Mouse (Mus musculus): ENCODE data around the gene Fam187b. TPM values are rescaled to one million over a fixed set of nuclear protein-coding genes. Genes with fewer than 3 reads are reported as not detected.

Gene Fam187b
- polyA plus RNA-seq, 1 experiment: 525 TPM

GRCm38 (mm10) chr7:31028609-31029008 lies 55.0 kb downstream of the Fam187b start:
- H3K27ac ChIP-seq (ENCODE audit: control insufficient read depth, insufficient read depth, low read depth, low read length): no peak overlapping the region
- TF ChIP-seq CTCF (IDR thresholded peaks at IDR 0.05; ENCODE audit: control insufficient read depth, insufficient read depth, insufficient replicate concordance, low read depth, low read length) (no peak), POLR2A (IDR thresholded peaks at IDR 0.05; ENCODE audit: control insufficient read depth, low read depth, low read length) (no peak)
- H3K36me3 ChIP-seq (ENCODE audit: control insufficient read depth, insufficient read depth, low read length): no peaks in the 10 kb centered on the region
- peaks cover 3% of the 10 kb centered on the region for H3K4me1 ChIP-seq (ENCODE audit: control insufficient read depth, insufficient read depth, low read length)
- no peaks in the 10 kb centered on the region for H3K27me3 ChIP-seq (ENCODE audit: control insufficient read depth, insufficient read depth, low read length)
- no peak overlapping the region for H3K4me3 ChIP-seq (ENCODE audit: control insufficient read depth, low read depth, low read length)

GRCm38 (mm10) chr7:31030717-31031116 lies 57.1 kb downstream of the Fam187b start:
- Histone ChIP-seq H3K36me3 (ENCODE audit: control insufficient read depth, insufficient read depth, low read length) (no peaks in the 10 kb centered on the region), H3K4me1 (ENCODE audit: control insufficient read depth, insufficient read depth, low read length) (peaks cover 3% of the 10 kb centered on the region), H3K27me3 (ENCODE audit: control insufficient read depth, insufficient read depth, low read length) (no peaks in the 10 kb centered on the region), H3K4me3 (ENCODE audit: control insufficient read depth, low read depth, low read length) (no peak overlapping the region), H3K27ac (ENCODE audit: control insufficient read depth, insufficient read depth, low read depth, low read length) (no peak overlapping the region)
- TF ChIP-seq CTCF (IDR thresholded peaks at IDR 0.05; ENCODE audit: control insufficient read depth, insufficient read depth, insufficient replicate concordance, low read depth, low read length) (no peak), POLR2A (IDR thresholded peaks at IDR 0.05; ENCODE audit: control insufficient read depth, low read depth, low read length) (no peak)

- Histone ChIP-seq H3K36me3 (ENCODE audit: control insufficient read depth, insufficient read depth, low read length) (no peaks in the 10 kb centered on the region), H3K4me3 (ENCODE audit: control insufficient read depth, low read depth, low read length) (no peak overlapping the region)
Observed at GRCm38 (mm10) chr7:31031731-31032130, 58.1 kb downstream of the Fam187b start.

GRCm38 (mm10) chr7:31033409-31034165 lies 60.0 kb downstream of the Fam187b start:
- Histone ChIP-seq H3K4me1 (ENCODE audit: control insufficient read depth, insufficient read depth, low read length) (peaks cover 12% of the 10 kb centered on the region), H3K27ac (ENCODE audit: control insufficient read depth, insufficient read depth, low read depth, low read length) (no peak overlapping the region), H3K27me3 (ENCODE audit: control insufficient read depth, insufficient read depth, low read length) (no peaks in the 10 kb centered on the region), H3K4me3 (ENCODE audit: control insufficient read depth, low read depth, low read length) (no peak overlapping the region), H3K36me3 (ENCODE audit: control insufficient read depth, insufficient read depth, low read length) (no peaks in the 10 kb centered on the region)
- TF ChIP-seq CTCF (IDR thresholded peaks at IDR 0.05; ENCODE audit: control insufficient read depth, insufficient read depth, insufficient replicate concordance, low read depth, low read length): no peak
- TF ChIP-seq POLR2A (IDR thresholded peaks at IDR 0.05; ENCODE audit: control insufficient read depth, low read depth, low read length): no peak

More at GRCm38 (mm10) chr7:31031731-31032130, 58.1 kb downstream of the Fam187b start:
- Histone ChIP-seq H3K27ac (ENCODE audit: control insufficient read depth, insufficient read depth, low read depth, low read length) (no peak overlapping the region), H3K4me1 (ENCODE audit: control insufficient read depth, insufficient read depth, low read length) (peaks cover 6% of the 10 kb centered on the region), H3K27me3 (ENCODE audit: control insufficient read depth, insufficient read depth, low read length) (no peaks in the 10 kb centered on the region)
- TF ChIP-seq POLR2A (IDR thresholded peaks at IDR 0.05; ENCODE audit: control insufficient read depth, low read depth, low read length) (no peak), CTCF (IDR thresholded peaks at IDR 0.05; ENCODE audit: control insufficient read depth, insufficient read depth, insufficient replicate concordance, low read depth, low read length) (no peak)

- H3K4me3 ChIP-seq (ENCODE audit: control insufficient read depth, low read depth, low read length): peak overlapping the region; percentile 44
- H3K36me3 ChIP-seq (ENCODE audit: control insufficient read depth, insufficient read depth, low read length): no peaks in the 10 kb centered on the region
- peaks cover 11% of the 10 kb centered on the region for H3K4me1 ChIP-seq (ENCODE audit: control insufficient read depth, insufficient read depth, low read length)
- no peak overlapping the region for H3K27ac ChIP-seq (ENCODE audit: control insufficient read depth, insufficient read depth, low read depth, low read length)
- no peak for TF ChIP-seq POLR2A (IDR thresholded peaks at IDR 0.05; ENCODE audit: control insufficient read depth, low read depth, low read length)
- TF ChIP-seq CTCF (IDR thresholded peaks at IDR 0.05; ENCODE audit: control insufficient read depth, insufficient read depth, insufficient replicate concordance, low read depth, low read length): peak; percentile 69; the same call in 1 of the 2 replicates
- no peaks in the 10 kb centered on the region for H3K27me3 ChIP-seq (ENCODE audit: control insufficient read depth, insufficient read depth, low read length)
Observed at GRCm38 (mm10) chr7:31034789-31035188, 61.2 kb downstream of the Fam187b start.

- TF ChIP-seq POLR2A (IDR thresholded peaks at IDR 0.05; ENCODE audit: control insufficient read depth, low read depth, low read length) (no peak), CTCF (IDR thresholded peaks at IDR 0.05; ENCODE audit: control insufficient read depth, insufficient read depth, insufficient replicate concordance, low read depth, low read length) (no peak)
- H3K4me1 ChIP-seq (ENCODE audit: control insufficient read depth, insufficient read depth, low read length): peaks cover 11% of the 10 kb centered on the region
- H3K27ac ChIP-seq (ENCODE audit: control insufficient read depth, insufficient read depth, low read depth, low read length): no peak overlapping the region
- H3K36me3 ChIP-seq (ENCODE audit: control insufficient read depth, insufficient read depth, low read length): no peaks in the 10 kb centered on the region
- no peaks in the 10 kb centered on the region for H3K27me3 ChIP-seq (ENCODE audit: control insufficient read depth, insufficient read depth, low read length)
- H3K4me3 ChIP-seq (ENCODE audit: control insufficient read depth, low read depth, low read length): peak overlapping the region; percentile 44
Observed at GRCm38 (mm10) chr7:31035291-31035690, 61.7 kb downstream of the Fam187b start.

GRCm38 (mm10) chr7:31036917-31037316 lies 63.3 kb downstream of the Fam187b start:
- peak overlapping the region; percentile 58 for H3K4me3 ChIP-seq (ENCODE audit: control insufficient read depth, low read depth, low read length)
- H3K27ac ChIP-seq (ENCODE audit: control insufficient read depth, insufficient read depth, low read depth, low read length): no peak overlapping the region
- H3K27me3 ChIP-seq (ENCODE audit: control insufficient read depth, insufficient read depth, low read length): no peaks in the 10 kb centered on the region
- peaks cover 14% of the 10 kb centered on the region for H3K4me1 ChIP-seq (ENCODE audit: control insufficient read depth, insufficient read depth, low read length)
- H3K36me3 ChIP-seq (ENCODE audit: control insufficient read depth, insufficient read depth, low read length): no peaks in the 10 kb centered on the region
- TF ChIP-seq POLR2A (IDR thresholded peaks at IDR 0.05; ENCODE audit: control insufficient read depth, low read depth, low read length) (no peak), CTCF (IDR thresholded peaks at IDR 0.05; ENCODE audit: control insufficient read depth, insufficient read depth, insufficient replicate concordance, low read depth, low read length) (no peak)

Measured in testis, adult 2 months (tissue).